Mouse (Mus musculus) mature B cell (primary cell): ENCODE measurements around the gene Tmem201.
"Not testable (repeated sequence)": the region's sequence is repeated elsewhere in the genome, so short reads cannot be mapped to it uniquely, and the experiment has no call there.

Experiments used
- in situ Hi-C: fragments of 300-500 bp; cut with MboI; formaldehyde crosslinking; loops from 2 replicates; pipeline ENCODE4 v1.14.3; 2019

The Tmem201 gene

DNA sequence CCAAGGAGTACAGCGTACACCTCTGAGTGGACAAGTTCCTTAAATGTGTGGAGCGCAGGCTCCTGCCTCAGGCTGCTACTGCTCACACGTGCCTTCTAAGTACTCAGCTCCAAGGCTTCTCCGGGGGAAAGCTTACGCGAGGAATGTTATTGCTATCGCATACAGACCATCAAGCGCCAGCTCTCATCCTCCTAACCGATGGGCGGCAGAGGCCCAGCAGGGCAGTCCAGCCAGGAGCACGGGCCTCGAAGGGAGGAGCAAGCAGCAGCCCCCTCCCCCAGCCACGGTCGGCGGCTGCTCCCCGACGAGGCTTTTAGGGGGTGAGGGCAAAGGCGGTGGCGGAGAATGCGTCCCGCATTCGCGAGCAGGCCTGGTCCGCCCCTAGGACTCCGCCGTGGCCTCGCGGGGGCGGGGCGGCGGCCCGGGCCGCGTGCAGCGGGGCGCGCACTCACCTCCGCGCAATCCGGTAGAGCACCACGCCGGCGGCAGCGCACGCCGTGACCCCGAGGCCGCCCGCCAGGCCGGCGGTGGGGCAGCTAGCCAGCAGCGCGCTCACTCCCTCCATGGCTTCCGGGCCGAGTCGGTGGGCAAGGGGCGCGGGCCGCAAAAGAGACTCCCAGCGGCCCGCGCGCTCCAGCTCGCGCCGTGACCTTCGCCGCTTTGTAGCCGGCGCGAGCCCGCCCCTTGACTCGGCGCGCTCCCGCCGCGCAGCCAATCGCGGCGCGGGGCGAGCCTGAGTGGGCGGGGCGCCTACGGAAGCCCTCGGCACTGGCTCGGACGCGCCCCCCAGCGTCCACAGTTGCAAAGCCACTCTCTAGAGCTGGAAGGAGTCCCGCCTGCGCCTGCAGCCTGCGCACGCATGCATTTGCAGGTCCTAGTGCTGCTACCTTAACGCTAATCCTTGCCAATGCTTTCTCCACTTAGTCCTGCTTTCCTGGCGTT, at the start of gene Tmem201:
Gene Tmem201 (minus strand): TSS at position 662 of the 942 bp plus-strand sequence.
- in situ Hi-C loops = no loop called here

DNA sequence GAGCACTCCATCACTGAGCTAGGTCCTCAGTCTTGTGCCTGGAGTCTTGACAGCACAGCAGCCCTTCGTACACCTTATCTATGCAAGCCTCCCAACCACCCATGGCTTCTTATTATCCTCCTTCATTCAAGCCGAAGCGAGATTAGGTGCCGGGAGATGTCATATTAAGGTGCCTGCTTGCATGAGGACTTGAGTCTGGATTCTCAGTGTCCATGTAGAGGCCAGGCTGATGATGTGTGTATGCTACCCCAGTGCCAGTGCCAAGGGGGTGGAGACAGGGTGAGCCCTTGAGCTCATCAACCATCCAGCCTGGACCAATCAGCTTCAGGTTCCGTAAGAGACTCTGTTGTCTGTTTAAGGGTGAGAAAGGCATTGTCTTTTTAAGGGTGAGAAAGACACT, 47.1 kb upstream of the Tmem201 start:
- in situ Hi-C loops = no loop called here

DNA sequence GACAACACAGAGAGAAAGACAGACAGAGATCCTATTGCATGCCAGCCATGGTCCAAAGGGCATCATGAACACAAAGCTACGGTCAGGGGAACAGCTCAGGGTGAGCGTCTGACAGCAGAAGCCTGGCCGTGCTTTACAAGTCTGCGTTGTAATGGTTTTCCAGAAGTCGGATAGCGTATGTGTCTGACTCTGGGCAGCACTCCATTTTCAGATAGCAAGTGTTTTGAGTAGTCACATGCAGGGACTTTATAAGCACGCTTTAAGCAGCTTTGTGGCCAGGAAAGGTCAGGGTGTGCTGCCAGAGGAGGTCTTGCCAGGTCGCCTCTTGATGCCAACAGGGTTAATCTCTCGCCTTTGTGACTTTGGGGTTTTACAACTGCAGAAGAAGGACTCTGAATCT, 46.5 kb upstream of the Tmem201 start:
- in situ Hi-C loops = no loop called here

DNA sequence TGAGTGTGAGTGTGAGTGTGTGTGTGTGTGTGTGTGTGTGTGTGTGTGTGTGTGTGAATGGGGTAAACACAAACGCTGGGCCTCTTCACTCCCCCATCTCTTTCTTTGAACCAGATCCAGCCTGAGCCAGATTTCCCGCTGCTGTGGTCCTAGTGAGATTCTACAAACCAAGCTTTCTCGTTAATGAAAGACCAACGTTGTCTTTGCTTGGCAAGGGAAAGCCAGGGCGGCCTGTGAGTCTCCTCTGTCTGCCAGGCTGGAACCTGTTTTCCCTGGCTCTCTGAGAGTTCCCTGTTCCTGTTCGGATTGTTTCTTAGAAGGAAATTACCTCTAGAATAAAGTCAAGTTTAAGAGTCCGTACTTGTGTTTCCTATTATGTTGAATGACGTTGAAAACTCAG, 45.1 kb upstream of the Tmem201 start:
- in situ Hi-C loops = no loop called here

DNA sequence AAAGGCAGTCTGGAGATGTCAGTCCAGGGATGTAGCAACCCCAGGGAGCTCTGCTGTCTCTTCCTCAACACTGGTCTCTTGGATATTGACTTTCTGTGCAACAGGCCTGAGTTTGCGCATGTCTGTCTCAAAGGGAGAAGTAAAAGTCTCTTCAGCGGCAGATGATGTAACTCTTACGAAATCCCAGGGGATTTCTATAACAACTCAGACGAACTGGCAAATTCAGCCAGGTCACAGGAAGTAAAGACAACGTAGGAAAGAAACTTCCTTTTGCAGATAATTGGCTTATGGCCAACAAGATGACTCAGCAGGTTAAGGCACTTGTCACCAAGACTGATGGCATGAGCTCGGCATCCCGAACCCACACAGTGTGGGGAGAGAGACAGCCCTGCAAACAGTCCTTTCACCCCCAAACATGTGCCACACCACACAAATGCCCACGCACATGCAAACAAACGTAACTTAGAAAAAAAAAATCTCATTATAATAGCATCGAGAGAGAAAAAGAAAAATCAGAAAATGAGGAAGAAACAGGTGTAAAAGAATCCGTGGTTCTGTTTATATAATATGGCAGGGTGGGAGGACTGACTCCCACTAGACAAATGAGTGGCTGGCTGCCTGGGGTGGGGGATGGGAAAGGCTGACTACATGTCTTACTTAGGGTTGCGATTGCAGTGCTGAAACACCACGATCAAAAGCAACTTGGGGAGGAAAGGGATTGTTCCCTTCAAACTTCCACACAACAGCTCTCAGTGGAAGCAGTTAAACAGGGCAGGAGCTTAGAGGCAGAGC, 42.9 kb upstream of the Tmem201 start:
- in situ Hi-C loops = no loop called here

DNA sequence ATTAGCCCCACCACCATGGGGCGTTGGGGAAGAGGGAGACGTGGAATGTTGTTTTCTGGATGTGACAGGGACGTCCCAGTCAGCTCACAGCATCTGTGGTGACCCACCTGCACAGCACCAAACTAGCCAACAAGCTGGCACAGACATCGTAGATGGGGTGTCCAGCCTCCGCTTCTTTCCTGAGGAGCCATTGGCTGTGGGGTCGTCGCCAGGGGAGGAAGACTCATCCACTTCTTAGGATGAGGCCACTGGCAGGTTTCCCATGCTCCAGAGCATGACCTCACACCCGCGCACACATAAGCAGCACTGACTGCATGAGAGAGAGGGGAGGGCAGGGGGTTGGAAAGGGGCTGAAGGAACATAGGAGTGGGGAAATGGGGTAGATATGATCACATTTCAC, 42.1 kb upstream of the Tmem201 start:
- in situ Hi-C loops = no loop called here

DNA sequence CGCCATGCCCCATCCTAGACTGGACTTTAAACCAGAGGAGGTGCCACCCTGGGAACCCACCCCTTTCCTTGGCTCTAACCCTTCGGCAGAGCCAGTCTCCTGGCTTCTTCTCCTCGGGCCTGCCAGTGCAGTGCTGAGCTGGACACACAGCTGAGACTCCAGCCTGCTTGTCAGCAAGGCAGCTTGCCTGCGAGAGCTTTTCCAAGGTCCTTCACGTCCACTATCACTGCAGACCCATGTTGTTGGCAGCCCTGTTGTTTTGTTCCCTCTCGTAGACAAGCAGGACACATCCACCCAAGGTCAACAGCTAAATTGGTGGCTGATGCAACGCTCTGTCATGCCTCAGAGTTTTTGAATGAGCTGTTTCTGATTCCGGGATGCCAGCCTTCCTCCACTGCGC, 39.3 kb upstream of the Tmem201 start:
- in situ Hi-C loops = no loop called here

DNA sequence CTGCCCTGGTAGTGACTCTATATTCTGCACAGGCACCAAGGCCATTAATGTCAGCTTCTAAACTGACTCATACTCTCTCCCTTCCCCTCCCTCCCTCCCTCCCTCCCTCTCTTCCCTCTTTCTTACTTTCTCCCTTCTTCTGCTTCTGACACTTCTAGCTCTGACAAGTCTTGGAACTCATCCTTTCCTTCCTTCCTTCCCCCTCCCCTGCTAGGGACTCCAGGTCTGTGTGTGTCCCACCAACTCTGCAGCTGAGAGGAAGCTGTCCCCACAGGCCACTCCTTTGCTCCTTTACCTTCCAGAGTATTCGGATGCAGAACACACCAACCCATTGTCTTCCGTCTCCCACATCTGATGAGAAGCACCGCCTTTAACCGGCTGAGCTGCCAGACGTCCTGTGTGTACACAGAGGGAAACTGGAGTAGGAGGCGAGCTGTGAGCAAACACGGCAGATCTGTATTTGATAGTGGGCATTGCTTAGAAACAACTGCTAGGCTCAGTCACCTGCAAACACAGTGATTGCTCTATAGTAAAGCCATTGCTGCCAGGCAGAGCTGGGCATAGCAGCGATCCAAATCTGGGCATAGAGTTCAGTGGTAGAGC, 38.0 kb upstream of the Tmem201 start:
- in situ Hi-C loops = no loop called here

DNA sequence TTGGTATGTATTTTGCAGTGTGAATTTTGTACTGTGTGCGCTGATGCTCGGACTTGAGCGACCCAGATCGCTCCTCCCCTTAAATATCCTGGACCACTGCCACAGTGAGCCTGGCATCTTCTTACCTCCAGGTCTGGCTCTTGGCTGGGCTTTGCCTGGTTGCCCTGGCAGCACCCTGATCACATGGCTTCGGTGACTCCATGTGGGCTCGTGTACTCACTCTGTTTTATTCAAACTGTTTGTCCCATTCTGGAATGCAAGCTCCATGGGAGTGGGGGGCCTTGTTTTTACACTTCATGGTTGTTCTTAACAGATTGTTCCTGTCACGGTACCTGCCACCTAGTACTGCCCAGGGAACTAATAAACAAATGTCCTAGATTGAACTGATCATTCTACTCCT, 37.5 kb upstream of the Tmem201 start:
- in situ Hi-C loops = no loop called here

DNA sequence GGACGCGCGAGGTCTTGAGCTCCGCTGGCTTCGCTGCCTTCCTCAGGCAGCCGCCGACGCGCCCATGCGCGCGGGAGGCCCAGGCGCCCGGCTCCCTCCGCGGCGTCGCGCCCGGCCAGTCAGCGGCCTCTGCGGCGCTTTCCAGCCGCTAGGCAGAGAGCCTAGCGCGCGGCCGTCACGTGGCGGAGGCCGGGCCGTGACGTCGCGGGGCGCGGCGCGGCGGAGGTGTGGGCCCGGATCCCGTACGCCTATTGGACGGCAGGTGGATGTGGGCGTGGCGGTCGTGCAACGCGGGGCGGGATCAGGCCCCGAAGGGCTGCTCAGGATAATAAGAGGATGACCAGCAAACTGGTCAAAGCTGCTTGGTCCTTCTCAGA, 36.2 kb upstream of the Tmem201 start, which contains the start of gene Slc25a33:
Gene Slc25a33 (minus strand): TSS at position 184 of the 377 bp plus-strand sequence.
- in situ Hi-C loops = no loop called here

DNA sequence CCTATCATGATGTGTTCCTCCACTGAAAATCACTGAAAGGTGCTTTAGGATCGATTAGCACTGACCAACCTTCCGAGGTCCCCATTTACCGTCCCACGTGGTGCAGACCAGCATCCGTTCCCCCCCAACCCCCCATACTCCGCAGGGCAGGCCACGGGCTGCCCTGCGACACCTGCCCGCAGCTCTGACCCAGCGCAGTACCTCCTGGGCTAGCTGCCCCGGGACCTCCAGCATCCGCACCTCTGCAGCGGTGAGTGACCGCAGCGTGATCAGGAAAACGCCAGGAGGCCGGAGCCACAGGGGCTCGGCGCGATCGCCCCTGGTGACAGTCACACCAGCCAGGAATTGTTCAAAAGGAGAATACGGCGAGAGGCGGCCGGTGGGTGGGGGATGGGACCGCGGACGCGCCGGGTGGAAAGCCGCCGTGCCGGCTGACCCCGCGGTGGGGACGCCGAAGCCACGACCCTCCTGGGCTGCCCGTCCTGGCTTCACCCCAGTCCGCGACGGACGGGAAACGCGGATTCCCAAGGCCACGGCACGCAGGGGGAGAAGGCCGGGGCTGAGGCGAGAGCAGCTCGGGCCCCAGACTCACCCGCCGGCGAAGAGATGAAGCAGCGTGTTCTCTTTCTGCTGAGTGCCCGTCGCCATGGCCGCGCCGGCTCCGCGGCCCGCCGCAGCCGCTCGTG, 35.7 kb upstream of the Tmem201 start:
- in situ Hi-C loops = no loop called here

DNA sequence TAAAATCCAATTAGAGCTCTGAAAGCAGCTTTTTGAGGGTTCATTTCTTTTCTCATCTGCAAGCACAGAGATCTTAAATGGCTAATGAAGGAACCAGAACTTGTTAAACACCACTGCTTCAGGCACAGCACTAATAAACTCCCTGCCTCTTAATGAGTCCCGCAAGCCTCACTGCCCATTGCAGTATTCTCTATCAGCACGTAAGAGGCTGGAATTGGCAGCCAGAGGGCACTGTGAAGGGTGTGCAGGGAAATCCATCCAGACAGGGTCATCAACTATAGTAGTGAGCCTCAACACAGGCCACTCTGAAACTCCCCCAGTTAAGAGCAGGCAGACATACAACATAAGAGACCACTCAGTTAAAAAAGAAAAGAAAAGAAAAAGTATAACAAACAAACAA, 34.5 kb upstream of the Tmem201 start:
- in situ Hi-C loops = no loop called here

DNA sequence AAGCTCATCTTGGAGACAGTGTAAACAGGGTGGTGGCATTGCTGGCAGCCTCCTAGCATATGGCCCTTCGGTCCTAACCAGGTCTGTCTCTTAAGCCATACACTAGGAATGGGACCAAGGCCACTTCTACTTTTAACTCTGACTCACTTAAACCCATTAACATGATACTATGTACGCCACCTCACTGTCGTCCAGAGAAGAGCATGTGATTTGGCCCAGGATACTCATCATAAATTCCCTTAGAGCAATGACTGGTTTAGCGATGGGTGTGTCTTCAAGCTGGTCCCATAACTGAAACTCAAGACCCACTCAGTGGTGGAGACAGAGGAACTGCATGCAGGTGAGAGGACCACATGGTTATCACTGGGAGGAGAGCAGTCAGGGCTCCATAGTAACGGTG, 27.4 kb upstream of the Tmem201 start:
- in situ Hi-C loops = no loop called here

DNA sequence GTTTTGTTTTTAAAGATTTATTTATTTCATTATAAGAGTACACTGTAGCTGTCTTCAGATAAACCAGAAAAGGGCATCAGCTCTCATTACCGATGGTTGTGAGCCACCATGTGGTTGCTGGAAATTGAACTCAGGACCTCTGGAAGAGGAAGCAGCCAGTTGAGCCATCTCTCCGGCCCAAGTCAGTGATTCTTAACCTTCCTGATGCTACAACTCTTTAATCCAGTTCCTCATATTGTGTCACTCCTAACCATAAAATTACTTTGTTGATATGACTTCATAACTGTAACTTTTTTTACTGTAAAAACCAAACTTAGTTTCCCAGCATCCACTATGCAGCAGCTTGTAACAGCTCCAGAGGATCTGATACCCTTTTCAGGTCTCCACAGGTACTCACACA, 25.5 kb upstream of the Tmem201 start:
- in situ Hi-C loops = no loop called here

DNA sequence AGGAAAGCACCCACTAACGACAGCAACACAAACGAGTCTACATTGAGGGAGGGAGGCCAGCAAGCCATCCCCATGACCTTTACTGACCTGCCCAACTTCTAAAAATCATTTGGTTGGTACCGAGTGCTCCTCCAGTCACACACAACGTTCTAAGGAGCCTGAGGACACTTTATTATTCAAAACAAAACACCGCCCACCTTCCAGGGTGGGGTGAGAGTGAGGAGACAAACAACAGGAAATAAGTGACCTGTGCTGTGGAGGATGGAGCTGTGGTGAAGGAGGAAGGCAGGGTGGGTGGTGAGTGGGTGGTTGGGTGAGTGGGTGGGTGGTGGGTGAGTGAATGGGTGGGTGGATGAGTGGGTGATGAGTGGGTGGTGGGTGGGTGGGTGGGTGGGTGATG, 21.7 kb upstream of the Tmem201 start:
- in situ Hi-C loops = no loop called here

DNA sequence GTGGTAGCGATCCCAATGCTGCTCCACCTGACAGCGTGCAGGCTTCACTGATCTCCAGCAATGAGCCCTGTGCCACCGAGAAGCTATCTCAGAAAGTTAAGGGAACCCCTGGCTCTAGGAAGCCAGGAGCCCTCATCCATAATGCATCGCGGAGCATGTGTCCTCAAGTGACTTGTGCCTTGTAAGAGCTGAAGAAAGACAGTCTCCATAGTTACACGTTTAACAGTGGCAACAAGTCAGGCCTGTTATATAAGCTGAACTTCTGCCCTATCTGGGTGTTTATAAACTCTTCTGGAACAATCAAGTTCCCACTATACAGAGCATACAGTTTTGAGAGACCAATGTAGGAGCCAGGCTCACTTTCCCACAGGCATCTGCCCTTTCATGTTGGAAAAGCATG, 20.6 kb upstream of the Tmem201 start:
- in situ Hi-C loops = no loop called here

DNA sequence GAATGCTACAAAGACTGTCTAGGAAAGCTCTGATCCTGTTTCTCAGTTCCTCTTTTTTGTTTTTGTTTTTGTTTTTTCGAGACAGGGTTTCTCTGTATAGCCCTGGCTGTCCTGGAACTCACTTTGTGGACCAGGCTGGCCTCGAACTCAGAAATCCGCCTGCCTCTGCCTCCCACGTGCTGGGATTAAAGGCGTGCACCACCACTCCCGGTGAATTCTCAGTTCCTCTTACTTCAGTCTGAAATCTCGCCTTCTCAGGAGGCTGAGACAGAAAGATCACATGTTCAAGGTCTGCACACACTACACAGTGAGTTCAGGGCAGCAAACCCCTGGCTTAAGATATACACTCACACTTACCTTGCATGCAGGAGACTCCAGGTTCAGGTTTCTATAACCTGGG, 18.7 kb upstream of the Tmem201 start:
- in situ Hi-C loops = not testable (repeated sequence)

DNA sequence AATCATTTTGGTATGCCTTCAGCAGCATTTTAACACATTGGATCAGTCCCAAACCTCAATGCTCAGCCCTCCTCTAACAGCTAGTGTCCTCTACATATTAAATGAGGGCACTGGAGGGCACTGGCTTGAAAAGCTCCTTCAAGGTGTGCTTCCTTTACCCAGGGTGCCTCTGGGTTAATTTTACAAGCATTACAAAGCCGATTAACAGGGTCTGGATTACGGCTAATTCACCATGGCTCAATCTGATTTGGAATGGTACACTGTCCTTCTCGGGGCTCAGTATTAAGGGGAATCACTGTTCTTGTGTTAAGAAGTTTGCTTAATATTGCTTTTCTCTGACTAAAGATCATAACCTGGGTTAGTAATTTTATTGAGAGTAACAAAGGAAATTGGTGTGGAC, 15.0 kb upstream of the Tmem201 start:
- in situ Hi-C loops = no loop called here

DNA sequence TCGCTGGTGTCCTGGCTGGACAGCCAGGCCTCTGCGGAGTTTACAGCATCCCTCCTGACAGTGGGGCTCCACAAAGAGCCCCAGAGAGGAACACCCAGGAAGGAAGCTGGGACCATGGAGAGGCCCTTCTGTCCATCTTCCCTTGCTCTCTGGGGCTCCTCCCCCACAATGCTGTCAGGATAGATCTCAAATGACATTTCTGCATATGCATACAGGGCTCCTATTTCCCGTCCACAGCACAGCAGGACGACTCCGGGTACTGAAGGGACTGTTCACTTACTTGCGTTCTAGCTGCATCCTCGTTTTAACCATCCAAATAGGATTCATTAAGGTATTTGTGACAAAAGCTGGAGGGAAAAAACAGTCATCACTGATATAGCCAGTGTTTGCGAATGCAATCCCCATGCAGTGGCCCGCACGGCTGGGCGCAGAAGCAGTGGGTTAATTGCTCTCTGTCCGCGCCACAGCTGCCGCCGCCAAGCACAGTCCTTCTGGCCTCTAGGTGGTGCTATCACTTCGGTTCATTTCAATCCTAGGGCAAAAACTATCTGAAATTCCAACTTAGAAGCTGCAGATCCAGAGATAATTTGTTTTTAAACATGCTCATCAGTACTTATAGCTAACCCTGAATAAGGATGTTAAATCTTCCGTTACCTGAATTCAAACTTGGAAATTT, 14.4 kb upstream of the Tmem201 start:
- in situ Hi-C loops = no loop called here

DNA sequence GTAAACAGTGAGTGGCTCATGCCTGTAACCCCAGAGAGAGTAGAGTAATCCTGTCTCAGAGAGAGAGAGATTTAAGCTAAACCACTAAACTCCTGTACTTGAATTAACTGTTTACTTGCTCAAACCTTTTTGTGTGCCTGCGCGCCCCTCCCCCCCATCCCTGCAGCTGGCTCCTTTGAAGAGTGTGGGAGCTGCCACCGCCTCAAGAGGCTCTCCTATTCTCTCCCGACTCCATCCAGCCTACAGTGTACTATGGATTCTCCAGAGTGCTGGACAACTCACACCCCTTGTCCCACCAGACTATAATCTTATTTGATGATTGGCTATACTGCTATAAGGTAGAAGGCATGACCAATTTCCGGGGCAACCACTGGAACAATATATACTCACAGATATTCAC, 12.8 kb upstream of the Tmem201 start:
- in situ Hi-C loops = no loop called here

DNA sequence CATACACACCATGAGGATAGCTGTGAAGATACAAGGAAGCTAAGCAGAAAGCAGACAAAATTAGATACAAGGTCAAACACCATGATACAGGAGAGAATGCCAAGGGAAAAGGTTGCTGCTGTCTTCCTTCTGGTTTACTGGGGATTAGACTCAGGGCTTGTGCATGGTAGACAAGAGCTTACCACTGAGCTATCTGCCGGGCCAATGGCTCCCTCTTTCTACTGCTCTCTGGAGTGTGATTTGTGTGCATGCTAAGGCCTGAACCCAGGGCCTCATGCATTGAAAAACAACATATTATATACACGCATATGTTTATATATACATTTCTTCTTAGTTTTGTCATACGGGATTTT, 11.8 kb upstream of the Tmem201 start:
- in situ Hi-C loops = not testable (repeated sequence)
